Mouse (Mus musculus) neural tube, embryonic 14.5 days (tissue): ENCODE data around the gene Lonp2. TPM values are rescaled to one million over a fixed set of nuclear protein-coding genes. Genes with fewer than 3 reads are reported as not detected.

Source experiments
- ATAC-seq: fragments of 200-750 bp; cut with Nextera tagmentation; 2 replicates; pipeline ENCODE4 v1.8.0; 2017; ENCODE audit warnings: low read depth, mild to moderate bottlenecking, moderate TSS enrichment, moderate library complexity
- H3K27ac ChIP-seq: fragments of 300-500 bp; sonication (generic); 2 replicates; pipeline ENCODE4 v1.5.1; 2014; ENCODE audit warnings: low read depth, mild to moderate bottlenecking, control low read depth, low read length, moderate library complexity, mixed read lengths
- H3K27me3 ChIP-seq: fragments of 300-500 bp; sonication (generic); 2 replicates; pipeline ENCODE4 v1.6.1; 2014; ENCODE audit warnings: low read length; ENCODE audit not compliant: control insufficient read depth, insufficient read depth
- H3K36me3 ChIP-seq: fragments of 300-500 bp; sonication (generic); 2 replicates; pipeline ENCODE4 v1.6.1; 2014; ENCODE audit warnings: low read length, mixed read lengths; ENCODE audit not compliant: control insufficient read depth, insufficient read depth
- H3K4me1 ChIP-seq: fragments of 300-500 bp; sonication (generic); 2 replicates; pipeline ENCODE4 v1.6.1; 2014; ENCODE audit warnings: low read length; ENCODE audit not compliant: control insufficient read depth, insufficient read depth
- H3K4me2 ChIP-seq: fragments of 300-500 bp; sonication (generic); 2 replicates; pipeline ENCODE4 v1.6.1; 2014; ENCODE audit warnings: mild to moderate bottlenecking, low read depth, low read length, control low read depth
- H3K4me3 ChIP-seq: fragments of 300-500 bp; sonication (generic); 2 replicates; pipeline ENCODE4 v1.5.1; 2014; ENCODE audit warnings: low read depth, low read length, control low read depth, mixed read lengths
- H3K9ac ChIP-seq: fragments of 300-500 bp; sonication (generic); replicated peaks from 2 replicates; pipeline ENCODE4 v1.6.1; 2014; ENCODE audit warnings: low read depth, mild to moderate bottlenecking, control low read depth, low read length, mixed read lengths
- H3K9me3 ChIP-seq: fragments of 300-500 bp; sonication (generic); 2 replicates; pipeline ENCODE4 v1.6.1; 2016; ENCODE audit warnings: low read length; ENCODE audit not compliant: control insufficient read depth
- WGBS: fragments of 180-500 bp; shearing (Covaris S2); extraction: QIAGEN DNeasy Blood & Tissue Kit; methylation state at CpG from one replicate; pipeline ENCODE4 v1.1.7; 2014; 5-methylcytosine and 5-hydroxymethylcytosine counted together
- polyA plus RNA-seq: library from polyadenylated mRNA; unstranded; fragments of >200 nt; fragmentation: Nextera tagmentation; extraction: Ambion mirVana; gene quantifications from 2 replicates; pipeline ENCODE4 v1.2.1, GENCODE M21; 2014

Lonp2 gene
- polyA plus RNA-seq, 1 experiment from 2014 or later = 82.5 TPM

DNA sequence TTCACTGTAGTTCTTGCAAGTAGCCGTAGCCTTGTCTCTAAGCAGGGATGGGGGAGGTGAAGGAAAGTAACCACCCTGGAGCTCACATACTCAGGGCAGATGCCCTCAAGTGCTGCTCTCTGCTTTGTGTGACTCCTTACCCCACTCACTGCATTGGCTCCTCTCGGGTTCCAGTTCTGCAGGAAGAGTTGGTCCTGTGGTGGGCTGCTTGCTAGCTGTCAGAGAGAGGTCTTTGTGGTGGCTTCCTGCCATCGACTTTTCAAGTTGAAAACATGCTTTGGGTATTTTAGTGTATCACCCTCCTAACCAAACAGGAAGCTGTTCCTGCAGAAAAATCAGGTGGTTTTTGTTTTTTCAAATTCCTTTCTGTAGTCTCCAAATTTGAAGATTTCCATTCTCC lies 62.8 kb downstream of the Lonp2 start:
- no peaks in the 10 kb centered on the region for H3K9me3 ChIP-seq
- no peak for ATAC-seq
- no peaks in the 10 kb centered on the region for H3K4me1 ChIP-seq
- no peak overlapping the region for H3K4me2 ChIP-seq
- no peak overlapping the region for H3K27ac ChIP-seq
- 83% methylated on average over 3 of the region's 3 CpGs for WGBS
- H3K27me3 ChIP-seq = no peaks in the 10 kb centered on the region
- H3K4me3 ChIP-seq = no peak overlapping the region
- no peak overlapping the region for H3K9ac ChIP-seq
- H3K36me3 ChIP-seq = peaks cover 4% of the 10 kb centered on the region; the same call in 1 of the 2 replicates

DNA sequence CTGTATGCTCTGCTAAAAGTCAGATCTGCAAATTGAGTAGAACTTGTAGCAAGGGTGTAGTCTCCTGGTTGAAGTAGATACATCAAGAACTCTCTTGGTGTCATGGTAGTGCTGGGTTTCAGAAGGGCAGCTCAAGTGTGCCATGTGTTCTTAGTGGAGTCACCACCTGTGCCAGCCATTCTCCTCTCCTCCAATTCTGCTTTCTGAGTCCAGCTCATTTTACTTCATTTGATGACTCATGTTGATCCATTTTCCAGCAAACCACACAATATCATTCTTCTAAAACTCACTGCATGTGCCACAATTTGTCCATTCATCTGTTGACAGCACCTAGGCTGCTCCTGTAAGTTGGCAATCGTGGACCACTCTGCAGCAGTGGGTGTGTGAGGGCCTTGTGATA lies 68.3 kb downstream of the Lonp2 start:
- no peak overlapping the region for H3K9ac ChIP-seq
- no peak overlapping the region for H3K4me3 ChIP-seq
- no peak overlapping the region for H3K27ac ChIP-seq
- no peaks in the 10 kb centered on the region for H3K4me1 ChIP-seq
- 91% methylated on average over 1 of the region's 1 CpGs for WGBS
- ATAC-seq = no peak
- H3K4me2 ChIP-seq = no peak overlapping the region
- no peaks in the 10 kb centered on the region for H3K9me3 ChIP-seq
- peaks cover 4% of the 10 kb centered on the region; the same call in 1 of the 2 replicates for H3K36me3 ChIP-seq
- no peaks in the 10 kb centered on the region for H3K27me3 ChIP-seq

DNA sequence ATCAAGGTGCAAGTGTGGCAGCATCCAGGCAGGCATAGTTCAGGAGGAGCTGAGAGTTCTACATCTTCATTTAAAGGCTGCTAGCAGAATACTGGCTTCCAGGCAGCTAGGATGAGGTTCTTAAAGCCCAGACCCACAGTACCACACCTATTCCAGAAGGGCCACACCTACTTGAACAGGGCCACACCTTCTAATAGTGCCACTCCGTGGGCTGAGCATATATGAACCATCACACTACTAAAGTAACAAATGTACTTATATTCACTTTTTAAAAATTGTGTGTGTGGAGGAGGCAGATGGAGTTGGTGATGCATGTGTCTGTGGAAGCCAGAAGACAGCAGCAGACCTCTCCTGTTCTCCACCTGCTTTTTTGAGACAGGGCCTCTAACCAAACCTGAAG lies 70.2 kb downstream of the Lonp2 start:
- no peak for ATAC-seq
- Histone ChIP-seq H3K36me3 (peaks cover 4% of the 10 kb centered on the region; the same call in 1 of the 2 replicates), H3K4me3 (no peak overlapping the region), H3K4me1 (no peaks in the 10 kb centered on the region), H3K27me3 (no peaks in the 10 kb centered on the region), H3K4me2 (no peak overlapping the region), H3K27ac (no peak overlapping the region), H3K9me3 (no peaks in the 10 kb centered on the region), H3K9ac (no peak overlapping the region)
- 81% methylated on average over 1 of the region's 1 CpGs for WGBS

- 97% methylated on average over 2 of the region's 2 CpGs for WGBS
- no peak overlapping the region for H3K27ac ChIP-seq
- ATAC-seq = no peak
Observed at GRCm38 (mm10) chr8:86695703-86696102, 71.9 kb downstream of the Lonp2 start.

GRCm38 (mm10) chr8:86698811-86699421 lies 75.1 kb downstream of the Lonp2 start:
- H3K36me3 ChIP-seq = no peaks in the 10 kb centered on the region
- no peak overlapping the region for H3K9ac ChIP-seq
- no peaks in the 10 kb centered on the region for H3K4me1 ChIP-seq
- WGBS = 92% methylated on average over 1 of the region's 1 CpGs
- no peaks in the 10 kb centered on the region for H3K27me3 ChIP-seq
- H3K4me3 ChIP-seq = no peak overlapping the region
- H3K27ac ChIP-seq = no peak overlapping the region
- no peak overlapping the region for H3K4me2 ChIP-seq
- H3K9me3 ChIP-seq = no peaks in the 10 kb centered on the region
- no peak for ATAC-seq

More at GRCm38 (mm10) chr8:86695703-86696102, 71.9 kb downstream of the Lonp2 start:
- Histone ChIP-seq H3K4me3 (no peak overlapping the region), H3K4me2 (no peak overlapping the region), H3K36me3 (peaks cover 4% of the 10 kb centered on the region; the same call in 1 of the 2 replicates), H3K9me3 (no peaks in the 10 kb centered on the region), H3K9ac (no peak overlapping the region), H3K4me1 (no peaks in the 10 kb centered on the region), H3K27me3 (no peaks in the 10 kb centered on the region)

- 94% methylated on average over 12 of the region's 12 CpGs for WGBS
- Histone ChIP-seq H3K4me1 (no peaks in the 10 kb centered on the region), H3K27me3 (no peaks in the 10 kb centered on the region), H3K4me2 (no peak overlapping the region), H3K9ac (no peak overlapping the region), H3K4me3 (no peak overlapping the region), H3K9me3 (no peaks in the 10 kb centered on the region), H3K27ac (no peak overlapping the region), H3K36me3 (no peaks in the 10 kb centered on the region)
- ATAC-seq = no peak
Observed at GRCm38 (mm10) chr8:86699471-86699870, 75.6 kb downstream of the Lonp2 start.

DNA sequence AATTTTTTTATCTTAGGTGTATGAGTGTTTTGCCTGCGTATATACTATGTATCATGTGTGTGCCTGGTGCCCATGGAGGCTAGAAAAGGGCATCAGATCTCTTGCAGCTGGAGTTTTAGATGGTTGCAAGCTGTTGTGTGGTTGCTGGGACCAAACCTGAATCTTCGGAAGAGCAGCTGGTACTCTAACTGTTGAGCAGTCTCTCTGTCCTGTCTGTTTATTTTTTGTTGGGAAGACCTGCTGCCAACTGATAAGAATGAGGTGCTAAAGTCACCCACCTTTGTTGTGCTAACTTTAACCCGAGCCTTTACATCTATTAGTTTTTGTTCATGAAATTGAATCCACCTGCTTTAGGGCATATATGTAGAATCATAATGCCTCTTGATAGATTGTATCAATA lies 78.6 kb downstream of the Lonp2 start:
- 91% methylated on average over 3 of the region's 3 CpGs for WGBS
- Histone ChIP-seq H3K36me3 (no peaks in the 10 kb centered on the region), H3K9ac (no peak overlapping the region), H3K27ac (no peak overlapping the region), H3K27me3 (no peaks in the 10 kb centered on the region), H3K4me1 (no peaks in the 10 kb centered on the region), H3K4me2 (no peak overlapping the region), H3K9me3 (no peaks in the 10 kb centered on the region), H3K4me3 (no peak overlapping the region)
- ATAC-seq = no peak

- no peaks in the 10 kb centered on the region for H3K4me1 ChIP-seq
- 85% methylated on average over 3 of the region's 3 CpGs for WGBS
Observed at GRCm38 (mm10) chr8:86705317-86705716, 81.5 kb downstream of the Lonp2 start.

GRCm38 (mm10) chr8:86706756-86707155 lies 82.9 kb downstream of the Lonp2 start:
- H3K36me3 ChIP-seq = no peaks in the 10 kb centered on the region
- H3K4me1 ChIP-seq = no peaks in the 10 kb centered on the region
- H3K27me3 ChIP-seq = no peaks in the 10 kb centered on the region
- no peaks in the 10 kb centered on the region for H3K9me3 ChIP-seq
- H3K27ac ChIP-seq = no peak overlapping the region
- H3K9ac ChIP-seq = no peak overlapping the region
- 78% methylated on average over 5 of the region's 5 CpGs for WGBS
- no peak for ATAC-seq
- H3K4me3 ChIP-seq = no peak overlapping the region
- H3K4me2 ChIP-seq = no peak overlapping the region

More at GRCm38 (mm10) chr8:86705317-86705716, 81.5 kb downstream of the Lonp2 start:
- Histone ChIP-seq H3K4me2 (no peak overlapping the region), H3K4me3 (no peak overlapping the region), H3K9ac (no peak overlapping the region), H3K27me3 (no peaks in the 10 kb centered on the region), H3K9me3 (no peaks in the 10 kb centered on the region), H3K27ac (no peak overlapping the region), H3K36me3 (no peaks in the 10 kb centered on the region)
- no peak for ATAC-seq
